Mouse (Mus musculus): Measurements from ENCODE around the gene Zfp566. TPM values are rescaled to one million over a fixed set of nuclear protein-coding genes. Genes with fewer than 3 reads are reported as not detected.
"Not testable (repeated sequence)": the region's sequence is repeated elsewhere in the genome, so short reads cannot be mapped to it uniquely, and the experiment has no call there.

Gene Zfp566
- 2.0 and 2.5 TPM in 2 replicates for polyA plus RNA-seq (2015; fragmentation: Nextera tagmentation; extraction: Ambion mirVana)

DNA sequence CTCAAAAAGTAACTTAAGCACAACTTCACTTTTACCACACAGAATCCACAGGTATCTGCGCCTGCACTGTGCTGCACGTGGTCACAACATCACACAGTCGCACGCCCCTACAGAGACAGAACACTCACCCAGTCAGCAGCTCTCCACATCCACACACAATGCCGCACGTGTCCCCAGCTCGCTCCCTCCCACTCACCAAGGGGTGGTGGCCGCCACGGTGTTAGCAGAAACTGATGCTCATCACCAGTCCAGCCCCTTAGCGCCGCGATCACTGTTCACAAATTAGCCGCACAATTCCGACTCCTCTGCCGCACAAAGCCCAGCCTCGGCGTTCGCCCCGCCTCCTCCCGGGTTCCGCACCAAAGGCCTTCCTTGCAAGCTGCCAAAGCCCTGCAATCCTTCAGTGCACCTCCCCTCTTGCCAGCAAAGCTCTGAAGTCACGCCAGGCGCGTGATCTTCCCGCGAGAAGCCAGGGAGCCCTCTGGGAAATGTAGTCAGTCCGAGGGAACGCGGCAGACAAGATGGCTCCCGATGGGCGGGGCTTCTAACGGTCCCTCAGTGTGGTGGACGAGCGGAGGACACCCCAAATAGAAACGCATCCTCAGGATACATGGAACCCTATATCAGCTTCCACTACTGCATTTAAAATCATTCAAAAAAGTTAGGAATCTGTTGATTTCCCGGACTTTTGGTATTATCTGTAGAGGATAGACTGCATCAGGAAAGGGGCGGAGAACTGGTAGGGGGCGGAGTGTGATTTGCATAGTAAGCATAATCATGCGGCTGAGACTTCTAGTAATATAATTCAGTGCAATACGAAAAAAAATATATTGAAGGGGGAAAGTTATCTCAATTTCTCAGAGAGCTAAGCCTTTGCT, at the start of gene Zfp566, which contains the start of gene Gm26920:
Zfp566 (minus strand) TSS at position 436 of the 878 bp plus-strand sequence.
Gm26920 (minus strand) TSS at position 319 of the 878 bp plus-strand sequence.
- under 1% methylated on average over 40 of the region's 40 CpGs for WGBS (ENCODE audit: insufficient replicate concordance)
- Histone ChIP-seq H3K4me1 (replicated peaks) (peaks cover 36% of the 10 kb centered on the region), H3K27me3 (no peaks in the 10 kb centered on the region), H3K4me3 (replicated peaks) (peak within 1 kb of the TSS; percentile 68), H3K9me3 (replicated peaks) (no peaks in the 10 kb centered on the region), H3K27ac (peak within 1 kb of the TSS; percentile 88), H3K9ac (peak within 1 kb of the TSS; percentile 72), H3K36me3 (peaks cover 7% of the 10 kb centered on the region), H3K4me2 (peak within 1 kb of the TSS; percentile 78)
- peak; percentile 92 for DNase-seq
- ATAC-seq (ENCODE audit: low read depth), result peak; percentile 93

DNA sequence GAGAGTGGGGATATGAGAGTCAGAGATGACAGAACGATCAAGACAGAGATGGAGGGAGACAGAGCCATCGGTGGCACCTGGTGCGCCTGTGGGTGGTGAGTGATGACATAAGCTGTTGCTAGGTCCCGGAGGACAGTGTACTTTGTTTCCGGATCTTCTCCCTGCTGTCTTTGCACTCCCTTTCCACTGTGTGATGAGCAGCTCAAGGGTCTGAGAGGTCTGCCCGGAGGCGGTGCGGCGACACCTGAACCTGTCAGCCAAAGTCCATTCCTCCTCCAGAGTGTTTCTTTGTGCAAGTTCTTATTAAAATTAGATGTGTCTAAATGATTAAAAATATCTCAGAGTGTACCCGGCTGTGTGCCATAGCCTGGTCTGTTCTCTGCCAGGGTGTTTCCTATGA, 46.5 kb upstream of the Zfp566 start:
- WGBS (ENCODE audit: insufficient replicate concordance), result 85% methylated on average over 10 of the region's 10 CpGs
- H3K27ac ChIP-seq, result no peak overlapping the region
- H3K4me1 ChIP-seq (replicated peaks), result no peaks in the 10 kb centered on the region
- H3K36me3 ChIP-seq, result peaks cover 24% of the 10 kb centered on the region
- H3K27me3 ChIP-seq, result no peaks in the 10 kb centered on the region
- DNase-seq (no peak), ATAC-seq (ENCODE audit: low read depth) (no peak)
- no peak overlapping the region for H3K4me2 ChIP-seq
- no peak overlapping the region for H3K4me3 ChIP-seq (replicated peaks)
- H3K9me3 ChIP-seq (replicated peaks), result peaks cover 7% of the 10 kb centered on the region; the same call in 1 of the 2 replicates
- H3K9ac ChIP-seq, result no peak overlapping the region

DNA sequence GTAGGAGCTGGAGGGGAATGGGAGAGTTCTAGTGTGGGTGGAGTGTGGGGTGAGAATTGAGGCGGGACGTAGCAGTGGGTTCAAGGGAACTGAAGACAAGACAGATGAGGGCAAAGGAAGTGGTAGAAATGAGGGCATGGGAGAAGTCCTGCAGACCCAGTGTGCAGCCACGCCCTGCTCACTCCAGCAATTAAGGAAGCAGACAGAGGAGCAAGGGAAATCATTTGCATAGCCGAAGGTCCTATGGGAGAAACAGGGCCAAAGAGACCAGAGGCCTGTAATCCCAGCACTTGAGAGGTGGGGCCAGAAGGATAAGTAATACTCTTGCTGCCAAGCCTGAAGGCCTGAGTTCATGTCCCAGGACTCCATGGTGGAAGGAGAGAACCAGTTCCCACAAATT, 42.1 kb upstream of the Zfp566 start:
- WGBS (ENCODE audit: insufficient replicate concordance), result 81% methylated on average over 4 of the region's 4 CpGs
- no peak overlapping the region for H3K9ac ChIP-seq
- ATAC-seq (ENCODE audit: low read depth) (no peak), DNase-seq (no peak)
- H3K36me3 ChIP-seq, result peaks cover 38% of the 10 kb centered on the region
- H3K27me3 ChIP-seq, result no peaks in the 10 kb centered on the region
- no peaks in the 10 kb centered on the region for H3K4me1 ChIP-seq (replicated peaks)
- H3K9me3 ChIP-seq (replicated peaks), result peaks cover 7% of the 10 kb centered on the region; the same call in 1 of the 2 replicates
- H3K4me2 ChIP-seq, result no peak overlapping the region
- H3K4me3 ChIP-seq (replicated peaks), result no peak overlapping the region
- H3K27ac ChIP-seq, result no peak overlapping the region

DNA sequence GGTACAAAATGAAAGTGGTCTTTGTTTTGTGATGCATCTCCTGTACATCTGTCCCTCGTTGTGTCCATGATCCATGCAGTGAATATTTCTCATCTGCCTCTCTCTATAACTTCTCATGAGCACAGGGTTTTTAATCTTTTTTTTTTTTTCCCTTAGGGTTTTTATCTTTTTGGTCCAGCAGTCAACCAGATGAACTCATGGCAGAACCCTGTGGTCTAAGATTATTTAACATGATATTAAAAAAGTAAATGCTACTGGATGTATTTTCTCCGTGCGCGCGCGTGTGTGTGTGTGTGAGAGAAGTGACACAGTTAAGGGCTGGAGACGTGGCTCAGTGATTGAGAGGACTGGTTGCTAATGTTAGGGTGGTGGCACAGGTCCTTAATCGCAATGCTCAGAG, 39.6 kb upstream of the Zfp566 start:
- no peak overlapping the region for H3K27ac ChIP-seq
- WGBS (ENCODE audit: insufficient replicate concordance), result 78% methylated on average over 8 of the region's 8 CpGs
- H3K4me2 ChIP-seq, result no peak overlapping the region
- ATAC-seq (ENCODE audit: low read depth) (no peak), DNase-seq (no peak)
- H3K9me3 ChIP-seq (replicated peaks), result peaks cover 7% of the 10 kb centered on the region; the same call in 1 of the 2 replicates
- no peaks in the 10 kb centered on the region for H3K4me1 ChIP-seq (replicated peaks)
- H3K27me3 ChIP-seq, result no peaks in the 10 kb centered on the region
- H3K36me3 ChIP-seq, result peaks cover 47% of the 10 kb centered on the region
- no peak overlapping the region for H3K9ac ChIP-seq
- H3K4me3 ChIP-seq (replicated peaks), result no peak overlapping the region

DNA sequence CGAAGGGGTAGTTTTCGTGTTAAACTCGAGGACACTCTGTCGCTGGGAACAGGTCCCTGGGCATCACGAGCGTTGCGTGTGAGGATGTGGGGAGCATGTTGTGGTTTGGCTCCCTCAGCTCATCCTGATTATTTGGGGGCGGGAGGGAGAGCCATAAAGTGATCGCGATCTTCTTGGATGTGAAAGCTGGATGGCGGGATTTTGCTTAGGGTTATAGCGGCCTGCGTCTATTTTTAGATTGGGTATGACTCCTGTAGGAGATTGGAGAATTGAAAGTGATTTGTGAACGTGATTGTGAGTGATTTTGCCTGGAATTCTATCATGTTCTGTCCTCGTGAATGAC, 31.8 kb upstream of the Zfp566 start:
- H3K4me1 ChIP-seq (replicated peaks), result peaks cover 16% of the 10 kb centered on the region
- ATAC-seq (ENCODE audit: low read depth) (no peak), DNase-seq (no peak)
- no peaks in the 10 kb centered on the region for H3K27me3 ChIP-seq
- peak overlapping the region; percentile 73 for H3K4me3 ChIP-seq (replicated peaks)
- H3K9me3 ChIP-seq (replicated peaks), result 0 out of 2 replicates have a peak, but pooled peaks cover 6% of the 10 kb centered on the region
- 4% methylated on average over 15 of the region's 15 CpGs for WGBS (ENCODE audit: insufficient replicate concordance)
- H3K27ac ChIP-seq, result peak overlapping the region; percentile 62; the same call in 1 of the 2 replicates
- peaks cover 9% of the 10 kb centered on the region; the same call in 1 of the 2 replicates for H3K36me3 ChIP-seq
- peak overlapping the region; percentile 80 for H3K9ac ChIP-seq
- H3K4me2 ChIP-seq, result peak overlapping the region; percentile 88

DNA sequence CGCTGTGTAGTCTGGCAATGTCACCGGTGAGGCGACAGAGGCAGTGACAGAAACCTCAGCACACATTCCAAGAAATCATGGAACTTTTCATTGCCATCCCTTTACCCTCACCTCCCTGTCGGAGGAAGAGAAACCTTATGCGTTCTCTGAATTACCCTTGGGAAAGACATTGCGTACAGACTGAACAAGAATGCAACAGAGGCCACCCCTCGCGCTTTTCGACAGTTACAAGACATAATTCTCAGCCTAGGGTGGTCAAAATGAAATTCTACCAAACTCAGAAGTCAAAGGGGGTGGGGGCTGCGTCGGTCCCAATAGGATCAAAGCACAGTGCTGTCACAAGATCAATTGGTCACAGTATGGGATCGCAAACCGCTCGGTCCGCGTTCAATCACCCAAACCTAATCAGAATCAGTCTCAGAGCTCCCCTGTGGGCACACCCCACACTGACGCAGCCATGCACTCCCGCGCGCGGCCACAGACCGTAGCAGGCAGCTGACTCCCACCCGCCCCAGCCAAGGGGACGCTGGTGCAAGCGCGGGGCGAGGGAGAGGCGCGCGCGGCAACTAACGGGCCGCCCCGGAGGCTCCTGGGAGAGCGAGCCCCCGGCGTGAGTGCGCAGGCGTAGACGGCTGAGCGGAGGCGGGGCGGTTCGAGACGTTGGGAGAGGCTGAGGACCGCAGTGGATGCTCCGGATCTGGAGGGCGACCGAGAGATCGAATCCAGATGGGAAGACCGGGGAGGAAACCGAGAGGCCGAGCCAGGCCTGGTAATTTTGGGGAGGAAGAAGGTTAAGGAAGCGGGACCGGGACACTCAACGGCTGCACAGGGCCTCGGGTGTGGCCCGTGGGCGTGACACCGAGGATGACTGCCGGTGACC, 31.2 kb upstream of the Zfp566 start, which contains the start of gene Zfp382:
Zfp382 (plus strand) TSS at position 635 of the 880 bp plus-strand sequence.
- Histone ChIP-seq H3K4me3 (replicated peaks) (peak within 1 kb of the TSS; percentile 73), H3K27me3 (no peaks in the 10 kb centered on the region), H3K4me2 (peak within 1 kb of the TSS; percentile 88), H3K36me3 (peaks cover 3% of the 10 kb centered on the region; the same call in 1 of the 2 replicates), H3K9ac (peak within 1 kb of the TSS; percentile 80), H3K9me3 (replicated peaks) (0 out of 2 replicates have a peak, but pooled peaks cover 6% of the 10 kb centered on the region), H3K4me1 (replicated peaks) (peaks cover 16% of the 10 kb centered on the region), H3K27ac (peak within 1 kb of the TSS; percentile 62)
- peak; percentile 81 for DNase-seq
- ATAC-seq (ENCODE audit: low read depth), result peak; percentile 95
- under 1% methylated on average over 61 of the region's 61 CpGs for WGBS (ENCODE audit: insufficient replicate concordance)

DNA sequence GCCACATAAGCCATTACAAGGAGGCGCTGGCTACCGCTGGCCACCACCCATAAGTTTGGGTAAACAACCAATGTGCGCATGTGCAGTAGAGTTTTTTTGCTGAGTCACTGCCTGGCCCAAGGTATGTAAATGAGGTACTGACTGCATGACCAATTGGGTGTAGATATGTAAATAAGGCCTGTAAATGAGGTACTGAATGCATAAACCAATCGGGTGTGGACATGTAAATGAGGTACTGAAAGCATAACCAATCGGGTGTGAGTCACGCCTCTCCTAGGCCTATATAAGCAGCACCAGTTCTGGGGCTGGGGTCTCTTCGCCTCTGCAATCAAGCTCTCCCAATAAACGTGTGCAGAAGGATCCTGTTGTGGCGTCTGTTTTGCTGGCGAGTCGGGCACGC, 27.6 kb upstream of the Zfp566 start:
- not testable (repeated sequence) for H3K27ac ChIP-seq; H3K4me2 ChIP-seq; H3K27me3 ChIP-seq; H3K9ac ChIP-seq; H3K36me3 ChIP-seq; H3K4me3 ChIP-seq (replicated peaks); ATAC-seq (ENCODE audit: low read depth)
- DNase-seq, result peak; percentile 9
- H3K4me1 ChIP-seq (replicated peaks), result peaks cover 15% of the 10 kb centered on the region
- WGBS (ENCODE audit: insufficient replicate concordance), result 87% methylated on average over 12 of the region's 12 CpGs
- peaks cover 21% of the 10 kb centered on the region for H3K9me3 ChIP-seq (replicated peaks)

DNA sequence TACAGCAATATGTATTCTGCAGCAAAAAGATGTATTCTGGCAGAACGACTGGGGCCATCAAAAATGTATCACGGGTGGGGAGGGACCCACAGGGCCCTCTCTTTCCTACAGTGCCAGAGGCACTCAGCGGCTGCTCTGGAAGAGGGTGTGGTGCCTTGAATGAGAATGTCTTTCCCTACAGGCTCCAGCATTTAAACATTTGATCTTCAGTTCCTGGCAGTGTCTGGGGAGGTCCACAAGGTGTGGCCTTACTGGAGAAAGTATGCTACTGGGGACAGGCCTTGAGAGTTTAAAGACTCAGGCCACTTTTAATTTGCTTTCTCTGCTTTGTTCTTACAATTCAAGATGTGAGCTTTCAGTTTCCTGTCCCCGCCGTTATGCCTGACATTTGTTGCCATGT, 25.7 kb upstream of the Zfp566 start:
- Histone ChIP-seq H3K4me1 (replicated peaks) (peaks cover 2% of the 10 kb centered on the region), H3K9ac (no peak overlapping the region), H3K4me3 (replicated peaks) (no peak overlapping the region), H3K27ac (no peak overlapping the region), H3K27me3 (no peaks in the 10 kb centered on the region), H3K9me3 (replicated peaks) (peaks cover 21% of the 10 kb centered on the region), H3K36me3 (no peaks in the 10 kb centered on the region), H3K4me2 (no peak overlapping the region)
- ATAC-seq (ENCODE audit: low read depth), result no peak
- 78% methylated on average over 5 of the region's 5 CpGs for WGBS (ENCODE audit: insufficient replicate concordance)
- no peak for DNase-seq

DNA sequence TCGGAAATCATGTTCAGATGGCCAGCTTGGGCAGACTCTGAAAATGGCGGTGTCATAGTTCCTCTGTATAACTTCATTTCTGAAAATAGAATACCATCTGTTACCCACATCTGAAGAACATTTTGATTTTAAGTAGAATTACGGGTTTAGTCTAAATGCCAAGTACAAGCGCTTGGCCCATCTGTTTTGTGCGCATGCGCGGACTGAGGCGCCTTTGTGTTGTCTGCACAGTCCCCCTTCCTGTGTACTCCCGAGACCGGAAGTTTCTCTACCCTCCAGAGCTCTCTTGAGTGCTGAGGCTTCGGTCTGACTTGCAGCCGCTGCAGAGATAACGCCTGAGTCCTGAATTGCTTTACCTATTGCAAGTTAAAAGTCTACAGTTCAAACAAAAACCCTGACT, 9.0 kb upstream of the Zfp566 start:
- WGBS (ENCODE audit: insufficient replicate concordance), result 78% methylated on average over 13 of the region's 13 CpGs
- no peak overlapping the region for H3K4me3 ChIP-seq (replicated peaks)
- ATAC-seq (ENCODE audit: low read depth), result no peak
- DNase-seq, result no peak
- no peaks in the 10 kb centered on the region for H3K27me3 ChIP-seq
- peaks cover 6% of the 10 kb centered on the region; the same call in 1 of the 2 replicates for H3K9me3 ChIP-seq (replicated peaks)
- no peak overlapping the region for H3K27ac ChIP-seq
- H3K36me3 ChIP-seq, result peaks cover 31% of the 10 kb centered on the region
- H3K4me2 ChIP-seq, result no peak overlapping the region
- no peak overlapping the region for H3K9ac ChIP-seq
- H3K4me1 ChIP-seq (replicated peaks), result peaks cover 30% of the 10 kb centered on the region

DNA sequence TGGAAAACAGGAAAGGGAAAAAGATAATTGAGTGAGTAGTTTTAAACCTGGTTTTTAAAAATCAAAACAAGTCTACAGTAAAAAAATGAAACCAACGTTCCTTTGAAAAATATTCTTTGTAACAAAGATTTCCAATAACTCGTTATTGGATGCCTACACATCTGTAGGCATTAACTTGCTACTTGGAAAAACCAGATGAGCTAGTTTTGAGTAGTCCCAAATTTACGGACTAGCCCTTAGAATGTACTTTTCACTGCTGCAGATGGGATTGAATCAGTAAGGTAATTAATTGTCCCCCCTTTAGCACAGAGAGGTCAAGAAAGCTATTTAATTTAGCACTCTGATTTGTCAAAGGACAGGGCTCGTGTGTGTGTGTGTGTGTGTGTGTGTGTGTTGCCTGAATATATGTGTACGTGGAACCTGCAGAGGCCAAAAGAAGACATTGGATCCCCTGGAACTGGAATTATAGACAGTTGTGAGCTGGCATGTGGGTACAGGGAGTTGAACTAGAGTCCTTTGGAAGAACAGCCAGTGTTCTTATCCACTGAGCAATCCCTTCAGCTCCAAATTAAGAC, 5.3 kb upstream of the Zfp566 start:
- H3K4me1 ChIP-seq (replicated peaks), result peaks cover 48% of the 10 kb centered on the region
- H3K36me3 ChIP-seq, result peaks cover 7% of the 10 kb centered on the region; the same call in 1 of the 2 replicates
- DNase-seq (no peak), ATAC-seq (ENCODE audit: low read depth) (no peak)
- H3K4me3 ChIP-seq (replicated peaks), result peak overlapping the region; percentile 74
- H3K9me3 ChIP-seq (replicated peaks), result no peaks in the 10 kb centered on the region
- H3K9ac ChIP-seq, result peak overlapping the region; percentile 62
- WGBS (ENCODE audit: insufficient replicate concordance), result 19% methylated on average over 5 of the region's 5 CpGs
- H3K27me3 ChIP-seq, result no peaks in the 10 kb centered on the region
- H3K27ac ChIP-seq, result no peak overlapping the region; the same call in 1 of the 2 replicates
- H3K4me2 ChIP-seq, result peak overlapping the region; percentile 81

Data from liver, embryonic 13.5 days (tissue).